Mouse (Mus musculus) ES-E14 (cell line): Measurements from ENCODE around the gene Schip1. TPM values are rescaled to one million over a fixed set of nuclear protein-coding genes. Genes with fewer than 3 reads are reported as not detected.

Source experiments
- DNase-seq: peaks from one replicate; pipeline ENCODE4 v3.0.0-alpha.2; 2013; ENCODE audit warnings: low read depth, low spot score
- H3K27ac ChIP-seq: 2 replicates; pipeline ENCODE4 v1.5.1; 2012; ENCODE audit warnings: low read depth, mild to moderate bottlenecking, low read length, moderate library complexity, mixed read lengths; ENCODE audit not compliant: poor library complexity, insufficient read depth, severe bottlenecking
- H3K36me3 ChIP-seq: 2 replicates; pipeline ENCODE4 v1.6.1; 2012; ENCODE audit warnings: mild to moderate bottlenecking, low read length, moderate library complexity, mixed read lengths; ENCODE audit not compliant: control insufficient read depth, poor library complexity, insufficient read depth, severe bottlenecking
- H3K4me1 ChIP-seq, 2 experiments: fragments of 150-350 bp in 1 of 2; sonication (generic) in 1 of 2; 2 replicates each; pipeline ENCODE4 v1.6.1; 2012; ENCODE audit warnings: low read length in 2 of 2, mild to moderate bottlenecking in 1 of 2, mixed read lengths in 1 of 2; ENCODE audit not compliant: control insufficient read depth in 2 of 2, insufficient read depth in 2 of 2, poor library complexity in 1 of 2
- H3K4me3 ChIP-seq, 2 experiments: fragments of 150-350 bp in 1 of 2; sonication (generic) in 1 of 2; 2 replicates each; pipeline ENCODE4 v1.5.1; 2012; ENCODE audit warnings: low read length in 2 of 2, low read depth in 1 of 2, mild to moderate bottlenecking in 1 of 2, mixed read lengths in 1 of 2; ENCODE audit not compliant: insufficient read depth in 1 of 2, poor library complexity in 1 of 2, severe bottlenecking in 1 of 2
- H3K9ac ChIP-seq: 2 replicates; pipeline ENCODE4 v1.6.1; 2012; ENCODE audit warnings: low read depth, mild to moderate bottlenecking, low read length, mixed read lengths; ENCODE audit not compliant: poor library complexity, insufficient read depth, severe bottlenecking
- H3K9me3 ChIP-seq: fragments of 150-350 bp; sonication (generic); 2 replicates; pipeline ENCODE4 v1.6.1; 2012; ENCODE audit warnings: low read depth, mild to moderate bottlenecking, low read length; ENCODE audit not compliant: control insufficient read depth, insufficient read depth
- CHD2 ChIP-seq: IDR thresholded peaks from 2 replicates; pipeline ENCODE4 v1.6.1; 2014; ENCODE audit warnings: mild to moderate bottlenecking, low read depth, low read length, inconsistent platforms
- HCFC1 ChIP-seq: IDR thresholded peaks from 2 replicates; pipeline ENCODE4 v1.6.1; 2012; ENCODE audit warnings: low read length, inconsistent platforms, borderline replicate concordance; ENCODE audit not compliant: insufficient read depth
- MAFK ChIP-seq: IDR thresholded peaks from 2 replicates; pipeline ENCODE4 v1.6.1; 2014; ENCODE audit warnings: mild to moderate bottlenecking, low read depth, low read length, inconsistent platforms; ENCODE audit not compliant: insufficient read depth
- ZC3H11A ChIP-seq: IDR thresholded peaks from 2 replicates; pipeline ENCODE4 v1.6.1; 2012; ENCODE audit warnings: low read depth, mild to moderate bottlenecking, inconsistent platforms, low read length, borderline replicate concordance
- ZNF384 ChIP-seq: IDR thresholded peaks from 2 replicates; pipeline ENCODE4 v1.6.1; 2012; ENCODE audit warnings: low read depth, low read length, inconsistent platforms
- in situ Hi-C, 2 experiments: fragments of 600-800 bp; cut with MboI; formaldehyde crosslinking; loops; one replicate each; pipeline ENCODE4 v1.15.1; 2025; ENCODE audit warnings: low sequenced_read_pairs in 2 of 2, inconsistent platforms in 1 of 2; ENCODE audit not compliant: unreplicated experiment in 2 of 2
- total RNA-seq: library from RNA; depleted of rRNA; stranded (reverse); fragments of 300-350 nt; gene quantifications from 2 replicates; pipeline ENCODE4 v1.2.3, GENCODE M21; 2012

Gene Schip1
- total RNA-seq, 1 experiment, result 38.3 TPM

DNA sequence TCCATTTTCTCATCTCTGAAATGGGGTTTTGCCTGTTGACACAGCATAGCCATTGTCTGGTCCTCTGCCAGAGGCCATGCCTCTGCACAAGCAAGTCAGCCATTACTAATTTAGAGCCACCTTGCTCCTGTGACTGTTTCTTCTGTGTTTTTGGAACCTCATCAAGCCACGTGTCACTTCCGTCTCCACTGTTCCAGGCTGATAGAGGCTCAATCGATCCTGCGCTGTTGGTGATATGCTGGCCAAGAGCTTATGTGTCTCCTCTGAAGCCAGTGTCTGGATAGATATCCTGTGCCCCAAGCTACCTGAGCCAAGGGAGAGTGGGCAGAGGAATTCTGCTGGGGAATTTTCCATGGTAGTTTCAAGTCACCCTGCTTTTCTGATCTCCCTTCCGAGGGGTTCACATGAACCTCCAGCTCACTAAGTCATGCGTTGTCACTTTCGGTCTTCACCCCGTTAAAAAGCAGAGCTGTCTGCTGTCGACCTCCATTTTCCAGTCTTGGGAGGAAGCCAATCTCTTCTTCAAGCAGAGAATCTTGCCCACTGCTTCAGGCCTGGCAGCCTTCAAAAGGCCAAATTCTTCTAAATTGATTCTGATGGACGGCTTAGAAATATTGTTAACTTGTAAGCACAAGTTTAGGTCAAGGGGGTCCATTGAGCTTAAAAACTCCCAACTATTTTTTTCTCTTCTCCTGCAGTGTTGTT, 511.2 kb downstream of the Schip1 start:
- peaks cover 16% of the 10 kb centered on the region in 2 experiments for H3K4me1 ChIP-seq
- H3K9ac ChIP-seq, result no peak overlapping the region
- DNase-seq, result no peak
- H3K4me3 ChIP-seq, result no peak overlapping the region
- TF ChIP-seq ZC3H11A, result no peak
- TF ChIP-seq HCFC1, result no peak
- TF ChIP-seq ZNF384, result no peak
- TF ChIP-seq MAFK, result no peak
- no peak for TF ChIP-seq CHD2
- no peak overlapping the region for H3K27ac ChIP-seq
- no peaks in the 10 kb centered on the region for H3K9me3 ChIP-seq
- H3K36me3 ChIP-seq, result no peaks in the 10 kb centered on the region
- in situ Hi-C loops, result no loop called here

DNA sequence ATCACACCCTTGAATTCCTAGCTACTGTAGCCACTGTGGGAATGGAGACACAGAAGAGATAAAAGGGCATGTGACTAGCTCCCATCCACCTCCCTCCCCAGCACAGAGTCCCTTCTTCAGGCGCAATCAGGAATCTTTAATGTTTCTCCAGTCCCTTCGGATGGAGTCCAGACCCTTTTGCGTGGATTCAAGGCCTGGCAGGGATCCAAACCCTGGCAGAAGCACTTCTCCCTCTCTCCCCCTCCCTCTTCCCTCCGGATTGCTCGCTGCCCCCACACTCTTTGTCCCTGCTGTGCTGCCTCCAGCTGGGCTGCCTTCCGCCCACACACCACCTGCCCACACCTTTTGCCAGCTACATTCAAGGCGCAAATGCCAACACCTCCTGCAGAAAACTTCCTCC, 511.8 kb downstream of the Schip1 start:
- H3K4me1 ChIP-seq, result peaks cover 16 to 18% of the 10 kb centered on the region in 2 experiments
- no peak for DNase-seq

DNA sequence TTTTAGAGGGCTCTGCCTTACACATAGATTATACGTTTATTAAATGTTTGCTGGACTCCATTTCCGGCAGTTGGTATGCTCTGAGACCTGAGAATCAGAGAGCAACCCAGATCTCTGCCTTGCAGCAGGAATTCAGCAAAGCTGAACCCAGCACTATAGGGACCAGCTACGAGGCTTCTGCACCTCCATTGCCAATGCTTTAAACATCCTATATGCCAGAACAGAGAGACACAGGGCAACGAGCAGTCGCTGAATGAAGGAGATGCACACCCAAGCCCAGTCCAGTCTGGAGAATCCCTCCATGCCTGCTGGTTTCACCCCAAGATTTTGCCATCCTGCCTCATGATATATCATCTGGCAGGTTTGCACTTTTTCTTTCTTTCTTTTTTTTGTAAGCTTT, 512.3 kb downstream of the Schip1 start:
- Histone ChIP-seq H3K36me3 (no peaks in the 10 kb centered on the region), H3K4me1 (peaks cover 15 to 18% of the 10 kb centered on the region in 2 experiments), H3K27ac (no peak overlapping the region), H3K4me3 (no peak overlapping the region), H3K9me3 (no peaks in the 10 kb centered on the region), H3K9ac (no peak overlapping the region)
- no peak for TF ChIP-seq MAFK
- no peak for TF ChIP-seq ZNF384
- no peak for TF ChIP-seq HCFC1
- no peak for TF ChIP-seq CHD2
- no peak for DNase-seq
- in situ Hi-C loops, result no loop called here

More for the DNA sequence above, 511.8 kb downstream of the Schip1 start:
- peak overlapping the region; percentile 19; the same call in 1 of the 2 replicates for H3K9ac ChIP-seq
- H3K4me3 ChIP-seq, result no peak overlapping the region; a peak in 1 of 4 replicates
- no peak for TF ChIP-seq CHD2
- no peaks in the 10 kb centered on the region for H3K9me3 ChIP-seq
- in situ Hi-C loops, result no loop called here
- H3K36me3 ChIP-seq, result no peaks in the 10 kb centered on the region
- no peak overlapping the region for H3K27ac ChIP-seq

DNA sequence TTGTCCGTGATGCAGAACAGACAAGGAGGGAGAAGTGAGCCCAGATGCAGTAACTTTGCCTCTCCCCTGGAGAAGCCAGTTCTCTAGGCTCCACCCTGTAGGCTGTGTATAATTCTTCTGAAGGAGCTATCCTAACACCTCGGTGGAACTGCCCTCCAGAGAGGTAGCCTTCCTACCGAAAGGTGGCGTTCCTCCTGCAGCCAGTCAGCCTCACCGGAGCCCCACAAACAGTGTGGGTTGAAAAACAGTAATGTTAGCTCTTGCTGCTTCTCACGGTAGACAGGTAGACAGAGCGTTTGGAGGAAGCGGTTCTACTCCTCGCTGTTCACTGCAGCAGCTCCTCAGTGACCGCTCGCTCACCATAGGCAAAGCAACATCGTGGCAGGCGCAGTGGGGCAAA, 517.0 kb downstream of the Schip1 start:
- TF ChIP-seq ZNF384 (no peak), ZC3H11A (no peak)
- in situ Hi-C loops, result no loop called here
- H3K27ac ChIP-seq, result no peak overlapping the region; the same call in 1 of the 2 replicates
- peak overlapping the region; percentile 47 to 49 for H3K4me3 ChIP-seq
- DNase-seq, result peak; percentile 40
- H3K36me3 ChIP-seq, result no peaks in the 10 kb centered on the region; the same call in 1 of the 2 replicates
- H3K9me3 ChIP-seq, result no peaks in the 10 kb centered on the region
- H3K9ac ChIP-seq, result peak overlapping the region; percentile 50; the same call in 1 of the 2 replicates
- H3K4me1 ChIP-seq, result peaks cover 11 to 21% of the 10 kb centered on the region in 2 experiments

DNA sequence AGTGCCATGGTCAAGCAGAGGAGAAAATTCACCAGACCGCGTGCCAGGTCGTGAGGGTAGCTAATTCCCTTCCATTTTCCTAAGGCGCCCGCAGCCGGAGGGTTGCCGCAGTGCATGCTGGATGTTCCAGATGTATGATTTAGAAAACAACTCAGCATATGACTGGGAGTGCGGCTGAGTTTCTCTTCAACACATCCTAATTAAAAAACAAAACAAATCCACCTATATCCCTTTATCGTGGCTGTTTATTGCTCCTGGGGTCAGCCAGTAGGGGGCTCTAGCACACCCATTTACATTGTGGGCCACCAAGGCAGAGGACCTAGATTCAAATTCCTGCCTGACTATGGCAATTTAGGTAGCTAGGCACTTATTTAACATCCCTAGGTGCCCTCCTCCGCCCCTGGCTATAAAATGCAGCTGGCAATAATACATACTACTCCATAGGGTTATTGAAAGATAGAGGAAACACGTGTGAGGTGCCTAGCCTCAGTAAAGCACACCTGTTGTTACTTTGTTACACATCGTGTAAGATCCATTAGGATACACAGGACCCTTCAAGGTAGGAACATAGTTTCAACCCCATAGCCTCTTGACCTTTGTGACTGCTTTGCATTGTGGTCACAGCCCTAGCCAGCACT, 517.6 kb downstream of the Schip1 start:
- Histone ChIP-seq H3K36me3 (no peaks in the 10 kb centered on the region; the same call in 1 of the 2 replicates), H3K4me1 (peaks cover 7 to 23% of the 10 kb centered on the region in 2 experiments), H3K27ac (no peak overlapping the region; the same call in 1 of the 2 replicates), H3K9ac (peak overlapping the region; percentile 50; the same call in 1 of the 2 replicates), H3K4me3 (peak overlapping the region; percentile 47 to 49; a peak in 3 of 4 replicates), H3K9me3 (no peaks in the 10 kb centered on the region)
- TF ChIP-seq ZC3H11A (no peak), ZNF384 (no peak), CHD2 (no peak), MAFK (no peak), HCFC1 (no peak)
- DNase-seq, result no peak
- in situ Hi-C loops, result no loop called here
